Mouse (Mus musculus): Measurements from ENCODE around the gene Tshr. TPM values are rescaled to one million over a fixed set of nuclear protein-coding genes. Genes with fewer than 3 reads are reported as not detected.
"Not testable (repeated sequence)": the region's sequence is repeated elsewhere in the genome, so short reads cannot be mapped to it uniquely, and the experiment has no call there.

Gene Tshr
- total RNA-seq (2021): under 1 TPM; 0.05 to 0.36 TPM

DNA sequence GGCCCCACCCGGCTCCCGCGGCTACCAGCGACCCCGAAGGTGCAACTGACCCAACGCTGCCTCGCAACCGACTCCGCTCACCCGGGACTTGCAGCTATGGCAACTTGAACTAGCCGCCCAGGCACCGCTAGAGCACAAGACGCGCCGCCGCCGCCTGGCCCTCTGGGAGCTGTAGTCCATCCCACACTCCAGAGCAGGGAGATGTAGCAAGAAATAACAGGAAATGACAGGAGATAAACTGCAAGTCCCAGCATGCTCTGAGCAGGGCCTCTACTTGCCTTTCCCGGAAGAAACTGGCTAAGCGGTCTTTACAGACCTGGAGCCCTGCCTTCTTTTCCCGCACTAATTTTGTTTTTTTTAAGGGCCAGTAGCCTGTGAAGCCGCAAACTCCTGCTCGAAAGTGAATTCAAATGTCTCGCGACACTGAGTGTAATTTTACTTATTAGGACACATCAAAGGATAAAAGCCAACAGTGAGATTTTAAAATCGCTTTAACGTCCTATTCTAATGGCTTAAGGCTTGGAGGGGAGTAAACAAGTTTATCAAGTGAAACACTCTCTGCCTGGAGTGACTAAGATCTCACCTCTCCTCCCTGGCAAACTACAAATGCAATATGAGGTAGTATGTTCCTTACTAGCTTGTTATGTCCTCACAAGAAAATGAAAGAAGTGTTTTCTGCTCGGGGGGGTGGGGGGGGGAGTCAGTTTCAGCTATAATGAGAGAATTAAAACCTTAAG lies at the start of gene Tshr, which contains the start of gene Cep128:
TSS of gene Tshr (plus strand) at position 283 of the 737 bp plus-strand sequence.
TSS of gene Cep128 (minus strand) at position 129 of the 737 bp plus-strand sequence.
- intact Hi-C loops (cut with DNase I): loop anchor here (5.0 kb wide), 1 partner anchor 198 kb away; no protein-coding TSS in a partner anchor
- peak; percentile 84 for DNase-seq (ENCODE audit: low spot score)

DNA sequence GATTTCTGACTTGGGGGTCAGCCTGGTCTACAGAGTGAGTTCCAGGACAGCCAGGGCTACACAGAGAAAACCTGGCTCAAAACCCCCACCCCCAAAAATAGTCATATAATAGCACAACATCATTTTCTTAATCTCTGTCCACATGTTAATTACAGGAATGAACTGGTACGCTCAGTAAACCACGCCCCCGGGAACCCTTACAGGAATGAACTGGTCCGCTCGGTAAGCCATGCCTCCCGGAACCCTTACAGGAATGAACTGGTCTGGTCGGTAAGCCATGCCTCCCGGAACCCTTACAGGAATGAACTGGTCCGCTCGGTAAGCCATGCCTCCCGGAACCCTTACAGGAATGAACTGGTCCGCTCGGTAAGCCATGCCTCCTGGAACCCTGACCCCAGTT lies 45.7 kb upstream of the Tshr start:
- DNase-seq (ENCODE audit: low spot score); intact Hi-C loops (cut with DNase I): not testable (repeated sequence)

DNA sequence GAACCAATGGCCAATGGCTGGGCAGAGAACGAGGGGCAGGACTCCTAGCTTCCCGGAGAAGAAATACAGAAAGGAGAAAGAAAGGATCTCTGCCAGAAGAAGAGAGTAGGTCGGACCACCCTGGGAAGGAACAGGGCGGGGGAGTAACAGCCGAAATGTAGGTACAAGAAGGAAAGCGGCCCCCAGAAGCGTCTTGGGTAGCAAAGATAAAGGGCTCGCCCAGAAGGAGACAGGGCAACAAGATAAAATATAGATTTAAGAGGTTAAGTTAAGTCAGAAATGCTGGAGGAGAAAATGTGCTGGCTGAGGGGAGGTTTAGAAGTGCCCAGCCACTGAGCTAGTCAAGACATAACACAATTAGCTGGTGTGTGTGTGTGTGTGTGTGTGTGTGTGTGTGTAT lies 30.6 kb upstream of the Tshr start:
- intact Hi-C loops (cut with DNase I): no loop called here
- DNase-seq (ENCODE audit: low spot score): no peak

DNA sequence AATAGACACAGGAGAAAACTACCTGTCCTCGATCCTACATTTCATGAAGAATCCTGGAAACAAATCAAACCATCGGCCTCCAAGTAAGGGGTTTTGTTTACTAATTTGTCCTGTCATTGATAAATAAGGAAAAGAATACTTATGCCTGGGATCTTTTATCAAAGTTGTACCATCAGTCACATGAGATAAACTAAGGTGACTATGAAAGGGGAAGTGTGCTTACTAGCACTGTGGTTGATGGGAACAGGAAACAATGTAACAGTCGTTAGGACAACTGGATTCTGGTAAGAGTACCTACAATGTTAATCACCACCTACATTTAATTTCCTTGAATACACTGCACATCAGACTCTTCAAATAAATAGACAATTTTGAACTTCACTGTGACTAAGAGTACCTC lies 15.2 kb upstream of the Tshr start:
- intact Hi-C loops (cut with DNase I): no loop called here
- no peak for DNase-seq (ENCODE audit: low spot score)

GRCm38 (mm10) chr12:91383516-91384264 lies 673 bp upstream of the Tshr start:
- peak; percentile 1 for DNase-seq (ENCODE audit: low spot score)

GRCm38 (mm10) chr12:91400232-91401048 lies 16.1 kb downstream of the Tshr start:
- no peak for DNase-seq (ENCODE audit: low spot score)
- intact Hi-C loops (cut with DNase I): loop anchor here (5.0 kb wide), 1 partner anchor 397 kb away; no protein-coding TSS in a partner anchor

More at GRCm38 (mm10) chr12:91383516-91384264, 673 bp upstream of the Tshr start:
- intact Hi-C loops (cut with DNase I): no loop called here

DNA sequence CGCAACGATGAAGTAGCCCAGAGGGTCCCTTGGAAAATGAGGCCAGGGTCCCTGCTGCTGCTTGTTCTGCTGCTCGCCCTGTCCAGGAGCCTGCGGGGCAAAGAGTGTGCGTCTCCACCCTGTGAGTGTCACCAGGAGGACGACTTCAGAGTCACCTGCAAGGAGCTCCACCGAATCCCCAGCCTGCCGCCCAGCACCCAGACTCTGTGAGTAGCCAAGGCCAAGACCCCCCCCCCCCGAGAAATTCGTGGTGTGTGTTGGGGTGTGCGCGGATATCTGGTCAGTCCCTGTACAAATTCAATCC lies 16.6 kb downstream of the Tshr start:
- no peak for DNase-seq (ENCODE audit: low spot score)
- intact Hi-C loops (cut with DNase I): loop anchor here (5.0 kb wide), 1 partner anchor 396 kb away; no protein-coding TSS in a partner anchor

- DNase-seq (ENCODE audit: low spot score): no peak
- intact Hi-C loops (cut with DNase I): no loop called here
Measured at GRCm38 (mm10) chr12:91410306-91410705, 25.9 kb downstream of the Tshr start.

DNA sequence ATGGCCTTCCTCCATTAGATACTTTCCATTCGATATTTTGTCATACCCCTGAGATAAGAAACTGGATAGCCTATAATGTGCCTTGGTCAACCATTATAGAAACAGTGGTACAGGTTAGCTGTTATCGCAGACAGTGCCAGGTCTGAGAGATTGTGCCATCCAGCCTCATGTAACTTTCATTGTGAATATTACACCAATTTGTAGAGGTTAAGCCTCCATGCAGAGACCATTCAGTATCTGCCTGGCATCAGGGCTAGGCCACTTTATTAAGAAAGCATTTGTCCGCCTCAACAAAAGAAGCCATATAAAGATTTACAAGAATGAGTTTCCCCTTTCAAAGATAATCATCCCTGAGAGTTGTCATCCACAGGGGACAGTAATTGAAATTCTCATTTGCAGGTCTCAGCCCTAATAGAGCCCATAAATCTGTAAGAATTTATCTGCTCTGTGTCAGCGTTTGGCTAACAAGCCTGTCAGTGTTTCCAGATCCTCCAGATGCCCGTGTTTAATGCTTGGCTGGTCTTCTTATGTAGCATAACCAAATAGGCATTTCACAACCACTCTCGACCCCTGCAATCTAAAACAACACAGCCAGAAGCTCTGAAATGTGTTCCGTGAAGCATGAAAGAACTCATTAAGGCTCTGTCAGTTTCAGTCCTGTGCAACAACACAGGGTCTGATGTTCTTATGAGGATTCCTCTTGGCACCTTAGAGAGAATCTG lies 28.3 kb downstream of the Tshr start:
- no peak for DNase-seq (ENCODE audit: low spot score)
- intact Hi-C loops (cut with DNase I): no loop called here

GRCm38 (mm10) chr12:91415112-91415511 lies 30.7 kb downstream of the Tshr start:
- no peak for DNase-seq (ENCODE audit: low spot score)
- intact Hi-C loops (cut with DNase I): no loop called here

DNA sequence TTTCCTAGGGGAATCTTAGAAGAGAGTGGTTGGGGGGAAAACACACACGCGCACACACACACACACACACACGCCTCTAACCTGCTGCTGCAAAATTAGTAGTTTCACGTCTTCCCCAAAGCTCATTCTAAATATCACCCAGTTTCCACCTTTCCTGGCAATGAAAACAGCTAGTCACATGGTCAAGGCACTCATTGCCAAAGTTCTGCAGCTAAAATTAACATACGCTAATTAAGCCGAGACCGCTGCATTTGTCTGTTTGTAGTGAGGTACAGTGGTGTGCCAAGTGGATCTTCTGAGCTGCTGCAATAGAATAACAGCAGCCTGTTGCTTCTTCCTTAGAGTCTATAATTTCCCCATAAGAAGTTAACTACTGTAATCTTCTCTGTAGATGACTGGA lies 32.5 kb downstream of the Tshr start:
- no peak for DNase-seq (ENCODE audit: low spot score)
- intact Hi-C loops (cut with DNase I): no loop called here

DNA sequence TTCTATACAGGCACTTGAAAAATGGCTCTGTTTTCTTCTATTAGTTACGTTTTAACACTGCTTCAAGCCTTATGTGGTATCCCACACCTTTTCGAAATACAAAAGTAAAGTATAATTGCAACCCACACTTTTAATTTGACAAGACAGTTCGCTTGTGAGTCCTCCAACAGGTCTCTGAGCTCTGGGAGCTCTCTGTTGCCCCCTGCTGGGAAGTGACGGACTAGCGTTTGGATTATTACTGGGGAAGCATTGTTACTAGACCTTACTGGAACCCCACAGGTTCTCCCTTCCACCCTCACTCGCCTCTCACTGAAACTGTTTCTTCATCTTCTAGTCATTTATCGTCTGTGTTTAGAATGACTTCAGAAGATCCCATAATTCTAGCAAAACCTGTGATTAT lies 34.4 kb downstream of the Tshr start:
- intact Hi-C loops (cut with DNase I): no loop called here
- no peak for DNase-seq (ENCODE audit: low spot score)

DNA sequence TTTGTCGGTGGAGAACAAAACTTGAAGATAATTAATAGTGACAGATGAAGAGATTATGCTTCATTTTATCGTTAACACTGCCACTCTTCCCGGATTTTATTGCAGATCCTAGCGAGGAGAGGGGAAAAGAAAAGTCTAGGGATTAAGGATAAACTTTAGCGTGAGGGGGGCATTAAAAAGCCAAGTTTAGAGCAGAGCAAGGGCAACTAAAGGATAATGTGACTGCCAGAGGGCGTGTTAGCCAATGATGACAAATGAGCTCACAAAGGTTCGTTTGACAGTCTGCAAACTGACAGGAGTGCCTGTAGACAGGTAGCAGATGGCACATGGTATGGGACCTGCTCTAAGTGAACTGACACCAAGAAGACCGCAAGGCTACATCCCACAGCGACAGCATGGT lies 36.9 kb downstream of the Tshr start:
- DNase-seq (ENCODE audit: low spot score): no peak
- intact Hi-C loops (cut with DNase I): no loop called here

DNA sequence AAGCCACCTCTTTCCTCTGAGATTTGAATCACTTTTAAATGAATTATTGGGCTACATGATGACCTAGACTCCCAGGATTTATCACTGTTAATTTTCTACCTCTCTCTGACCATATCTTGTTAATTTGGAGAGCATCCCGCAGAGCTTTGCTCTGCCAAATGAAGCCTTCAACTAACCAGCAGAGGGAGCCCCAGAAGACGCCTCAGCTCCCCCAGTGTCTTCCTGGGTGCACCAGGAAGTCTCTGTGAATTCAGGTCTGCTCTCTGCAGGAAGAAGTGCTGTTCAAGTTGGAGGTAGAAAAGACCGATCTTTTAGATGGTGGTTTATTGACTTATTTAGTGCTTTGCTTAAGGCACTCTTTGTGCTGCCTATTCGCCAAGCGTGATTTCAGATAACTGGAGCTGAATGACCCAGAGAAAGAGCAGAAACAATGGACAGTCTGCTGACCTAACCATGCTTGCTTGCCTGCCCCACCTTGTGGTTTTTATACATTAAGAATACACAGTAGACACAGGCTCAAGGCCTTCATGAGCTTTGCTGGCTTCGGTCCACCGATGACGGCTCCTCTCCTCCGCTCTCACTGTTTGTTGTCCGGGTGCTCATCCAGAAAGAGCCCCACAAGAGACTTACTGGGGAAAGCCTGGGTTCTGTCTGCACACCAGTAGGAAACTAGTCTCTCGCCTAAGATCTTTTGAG lies 38.9 kb downstream of the Tshr start:
- intact Hi-C loops (cut with DNase I): no loop called here
- no peak for DNase-seq (ENCODE audit: low spot score)

- intact Hi-C loops (cut with DNase I): no loop called here
- DNase-seq (ENCODE audit: low spot score): no peak
Measured at GRCm38 (mm10) chr12:91426499-91426898, 42.1 kb downstream of the Tshr start.

DNA sequence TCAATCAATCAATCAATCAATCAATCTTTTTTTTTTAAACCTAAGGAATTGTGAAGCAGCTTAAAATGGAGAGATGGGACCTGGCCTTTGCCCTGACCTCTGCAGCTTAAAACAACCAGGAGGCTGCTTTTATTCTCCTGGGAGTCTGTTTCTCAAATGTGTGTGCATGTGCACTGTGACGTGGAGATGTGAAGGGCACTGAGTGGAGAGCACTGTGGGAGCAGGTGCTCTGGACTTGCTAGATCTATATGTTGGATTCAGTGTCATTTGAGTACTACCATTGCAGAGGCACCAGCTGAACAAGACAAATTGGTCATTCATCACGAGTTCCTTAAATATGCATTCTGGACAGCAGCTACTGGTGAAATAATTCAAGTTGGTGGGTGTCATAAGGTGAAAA lies 42.8 kb downstream of the Tshr start:
- intact Hi-C loops (cut with DNase I): no loop called here
- no peak for DNase-seq (ENCODE audit: low spot score)

- intact Hi-C loops (cut with DNase I): no loop called here
- DNase-seq (ENCODE audit: low spot score): no peak
Measured at GRCm38 (mm10) chr12:91482195-91482733, 97.9 kb downstream of the Tshr start.

- DNase-seq (ENCODE audit: low spot score): no peak
- intact Hi-C loops (cut with DNase I): no loop called here
Measured at GRCm38 (mm10) chr12:91486342-91486741, 102.0 kb downstream of the Tshr start.

DNA sequence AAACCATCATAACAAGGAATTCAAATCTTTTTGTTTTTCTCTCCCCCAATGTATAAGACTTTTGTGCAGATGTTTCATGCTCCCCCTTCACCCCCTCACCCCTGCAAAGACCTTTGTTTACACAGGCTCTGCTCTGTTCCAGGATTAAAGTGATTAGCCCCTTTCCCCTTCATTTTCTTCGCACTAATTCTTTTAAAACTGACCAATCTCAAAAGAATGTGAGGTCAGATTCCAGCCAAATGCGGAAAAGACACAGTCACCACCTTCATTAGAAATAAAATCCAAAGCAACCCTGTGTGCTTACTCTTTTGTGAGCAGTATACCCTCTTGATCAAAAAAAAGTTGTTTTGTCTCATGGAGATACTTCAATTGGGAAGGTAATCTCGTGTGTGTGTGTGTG lies 104.0 kb downstream of the Tshr start:
- DNase-seq (ENCODE audit: low spot score): no peak
- intact Hi-C loops (cut with DNase I): no loop called here
